Mouse (Mus musculus): Measurements from ENCODE around the gene Gcc1. TPM values are rescaled to one million over a fixed set of nuclear protein-coding genes. Genes with fewer than 3 reads are reported as not detected.

Gcc1 gene
- polyA plus RNA-seq, 1 experiment, result 15.4 TPM

GRCm38 (mm10) chr6:28450481-28450880, 22.3 kb upstream of the Gcc1 start:
- no peak overlapping the region for H3K4me3 ChIP-seq (ENCODE audit: insufficient read depth, low read length)
- H3K27ac ChIP-seq (ENCODE audit: insufficient read depth, low read length), result no peak overlapping the region
- TF ChIP-seq POLR2A (IDR thresholded peaks at IDR 0.05; ENCODE audit: low read depth, low read length) (no peak), CTCF (IDR thresholded peaks at IDR 0.05; ENCODE audit: borderline replicate concordance, insufficient read depth, low read length) (no peak)
- H3K4me1 ChIP-seq (ENCODE audit: control insufficient read depth, insufficient read depth, low read length), result no peaks in the 10 kb centered on the region

GRCm38 (mm10) chr6:28449253-28449652, 21.1 kb upstream of the Gcc1 start, which contains the start of gene Pax4:
Pax4 (minus strand) TSS chr6:28449353.
- TF ChIP-seq POLR2A (IDR thresholded peaks at IDR 0.05; ENCODE audit: low read depth, low read length), result no peak
- TF ChIP-seq CTCF (IDR thresholded peaks at IDR 0.05; ENCODE audit: borderline replicate concordance, insufficient read depth, low read length), result no peak
- Histone ChIP-seq H3K4me3 (ENCODE audit: insufficient read depth, low read length) (no peak within 1 kb of the TSS), H3K27ac (ENCODE audit: insufficient read depth, low read length) (no peak within 1 kb of the TSS), H3K4me1 (ENCODE audit: control insufficient read depth, insufficient read depth, low read length) (no peaks in the 10 kb centered on the region)

DNA sequence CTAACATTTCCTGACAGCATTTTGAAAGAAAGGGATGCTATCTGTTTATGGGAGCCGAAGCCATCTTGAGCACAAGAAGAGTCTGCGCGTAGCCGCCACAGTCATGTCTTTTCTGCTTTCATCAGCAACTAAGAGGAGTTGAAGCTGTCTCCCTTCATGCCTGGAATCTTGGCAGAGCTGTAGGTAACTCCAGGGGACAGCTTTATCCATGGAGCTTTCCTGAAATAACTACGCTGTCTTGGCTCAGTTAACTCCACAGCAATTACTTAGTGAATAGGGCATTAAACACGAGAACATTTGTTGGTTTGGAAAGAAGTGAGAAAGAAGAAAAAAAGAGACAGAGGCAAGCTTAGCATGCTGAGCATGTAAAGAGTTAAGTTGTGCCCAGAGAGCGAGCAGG, 19.7 kb upstream of the Gcc1 start:
- H3K4me1 ChIP-seq (ENCODE audit: control insufficient read depth, insufficient read depth, low read length), result no peaks in the 10 kb centered on the region
- no peak overlapping the region for H3K4me3 ChIP-seq (ENCODE audit: insufficient read depth, low read length)
- no peak for TF ChIP-seq CTCF (IDR thresholded peaks at IDR 0.05; ENCODE audit: borderline replicate concordance, insufficient read depth, low read length)
- TF ChIP-seq POLR2A (IDR thresholded peaks at IDR 0.05; ENCODE audit: low read depth, low read length), result no peak
- H3K27ac ChIP-seq (ENCODE audit: insufficient read depth, low read length), result no peak overlapping the region

DNA sequence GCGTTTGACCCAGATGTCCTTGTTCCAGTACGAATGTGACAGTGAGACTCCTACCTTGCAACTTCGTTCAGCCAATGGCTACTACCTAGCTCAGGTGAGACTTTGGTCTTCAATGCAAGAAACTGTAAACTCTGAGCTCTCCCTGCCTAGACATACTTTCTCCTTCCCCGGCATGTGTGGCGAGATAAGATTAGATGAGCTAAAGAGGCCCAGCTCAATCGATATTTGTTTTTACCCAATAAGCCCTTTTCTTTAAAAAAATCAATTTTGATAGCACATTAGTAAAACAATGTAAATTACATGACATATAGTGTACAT, 3.3 kb upstream of the Gcc1 start:
- Histone ChIP-seq H3K27ac (ENCODE audit: insufficient read depth, low read length) (no peak overlapping the region), H3K4me1 (ENCODE audit: control insufficient read depth, insufficient read depth, low read length) (no peaks in the 10 kb centered on the region), H3K4me3 (ENCODE audit: insufficient read depth, low read length) (no peak overlapping the region)
- no peak for TF ChIP-seq CTCF (IDR thresholded peaks at IDR 0.05; ENCODE audit: borderline replicate concordance, insufficient read depth, low read length)
- no peak for TF ChIP-seq POLR2A (IDR thresholded peaks at IDR 0.05; ENCODE audit: low read depth, low read length)

DNA sequence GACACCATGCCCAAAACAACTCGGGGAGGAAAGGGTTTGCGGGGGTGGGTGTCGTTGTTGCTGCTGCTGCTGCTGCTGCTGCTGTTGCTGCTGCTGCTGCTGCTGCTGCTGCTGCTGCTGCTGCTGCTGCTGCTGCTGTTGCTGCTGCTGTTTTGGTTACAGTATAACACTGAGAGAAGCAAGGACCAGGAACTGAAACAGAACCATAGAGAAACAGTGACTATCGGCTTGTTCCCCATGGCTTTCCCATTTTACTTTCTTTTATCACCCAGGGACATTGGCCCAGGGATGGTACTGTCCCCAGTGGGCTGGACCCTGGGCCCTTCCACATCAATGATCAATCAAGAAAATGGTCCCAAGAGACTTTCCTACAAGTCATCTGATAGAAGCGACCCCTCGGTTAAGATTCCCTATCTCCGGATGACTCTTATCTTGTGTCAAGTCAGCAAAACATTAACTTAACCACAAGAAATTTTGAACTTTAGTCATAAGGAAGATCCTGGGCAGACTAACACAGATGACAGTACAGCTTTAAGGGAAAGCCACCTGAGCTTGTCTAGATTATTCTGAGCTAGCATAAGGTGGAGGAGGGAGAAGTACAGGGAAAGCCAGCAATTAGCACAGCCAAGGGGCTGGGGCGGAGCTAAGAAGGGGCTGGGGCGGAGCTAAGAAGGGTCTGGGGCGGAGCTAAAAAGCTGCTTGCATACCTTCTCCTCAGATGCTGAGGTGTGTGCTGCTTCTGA, 2.8 kb upstream of the Gcc1 start:
- no peak overlapping the region for H3K27ac ChIP-seq (ENCODE audit: insufficient read depth, low read length)
- no peak for TF ChIP-seq CTCF (IDR thresholded peaks at IDR 0.05; ENCODE audit: borderline replicate concordance, insufficient read depth, low read length)
- no peak for TF ChIP-seq POLR2A (IDR thresholded peaks at IDR 0.05; ENCODE audit: low read depth, low read length)
- H3K4me1 ChIP-seq (ENCODE audit: control insufficient read depth, insufficient read depth, low read length), result no peaks in the 10 kb centered on the region
- H3K4me3 ChIP-seq (ENCODE audit: insufficient read depth, low read length), result no peak overlapping the region

DNA sequence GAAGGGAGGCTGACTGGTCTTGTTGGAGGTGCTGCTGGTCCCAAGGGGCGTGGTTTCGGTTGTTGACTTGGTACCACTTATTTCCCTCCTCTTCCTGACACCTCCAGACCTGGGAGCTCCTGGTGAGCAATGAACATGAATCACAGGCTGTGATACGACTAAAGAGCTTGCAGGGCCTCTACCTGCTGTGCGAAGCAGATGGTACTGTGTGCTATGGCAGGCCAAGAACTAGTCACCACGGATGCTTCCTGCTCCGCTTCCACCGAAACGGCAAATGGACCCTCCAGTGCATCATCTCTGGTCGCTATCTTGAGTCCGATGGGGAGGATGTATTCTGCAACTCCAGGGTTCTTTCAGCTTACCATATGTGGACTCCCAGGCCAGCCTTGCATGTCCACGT, 1.7 kb upstream of the Gcc1 start:
- TF ChIP-seq CTCF (IDR thresholded peaks at IDR 0.05; ENCODE audit: borderline replicate concordance, insufficient read depth, low read length) (no peak), POLR2A (IDR thresholded peaks at IDR 0.05; ENCODE audit: low read depth, low read length) (no peak)
- no peak overlapping the region for H3K4me3 ChIP-seq (ENCODE audit: insufficient read depth, low read length)
- H3K27ac ChIP-seq (ENCODE audit: insufficient read depth, low read length), result no peak overlapping the region
- 0 out of 2 replicates have a peak, but pooled peaks cover under 1% of the 10 kb centered on the region for H3K4me1 ChIP-seq (ENCODE audit: control insufficient read depth, insufficient read depth, low read length)

DNA sequence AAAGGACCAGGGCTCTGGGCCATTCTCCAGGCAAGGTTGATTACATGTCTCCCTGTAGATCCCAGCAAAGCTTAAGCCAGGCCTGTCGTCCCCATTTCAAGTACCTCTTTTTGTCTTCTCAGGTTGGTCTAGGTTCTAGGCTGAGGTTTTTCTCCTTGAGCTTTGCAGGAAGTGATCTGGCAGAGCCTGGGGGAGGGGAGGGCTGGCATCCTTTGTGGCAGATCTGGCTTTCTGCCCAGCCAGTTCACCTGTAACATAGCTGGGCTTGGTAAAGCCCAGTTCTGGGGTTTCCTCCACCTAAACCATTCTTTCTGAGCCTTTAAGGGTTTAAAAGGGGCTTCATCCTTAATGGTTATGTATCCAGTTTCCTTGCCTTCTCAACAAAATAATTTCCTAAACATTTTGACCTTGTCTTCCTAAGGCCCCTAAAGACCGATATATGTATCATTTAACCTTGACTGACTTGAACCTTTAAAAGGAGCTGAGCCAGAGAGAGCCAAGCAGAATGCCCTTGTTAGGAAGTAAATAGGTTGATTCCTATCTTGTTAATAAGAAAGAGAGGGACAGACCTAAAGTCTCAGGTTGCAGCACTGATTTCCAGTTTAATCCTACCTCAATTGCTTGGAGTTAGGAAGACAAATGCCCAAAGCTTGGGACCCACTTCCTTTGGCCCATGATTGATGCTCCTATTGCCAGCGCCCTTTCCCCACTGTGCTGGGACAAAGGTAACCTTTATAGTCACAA, 922 bp downstream of the Gcc1 start, which contains the start of gene Fscn3:
TSS of gene Fscn3 (plus strand) at position 694 of the 744 bp plus-strand sequence.
- Histone ChIP-seq H3K27ac (ENCODE audit: insufficient read depth, low read length) (no peak within 1 kb of the TSS), H3K4me3 (ENCODE audit: insufficient read depth, low read length) (no peak within 1 kb of the TSS), H3K4me1 (ENCODE audit: control insufficient read depth, insufficient read depth, low read length) (peaks cover 2% of the 10 kb centered on the region; the same call in 1 of the 2 replicates)
- TF ChIP-seq CTCF (IDR thresholded peaks at IDR 0.05; ENCODE audit: borderline replicate concordance, insufficient read depth, low read length) (no peak), POLR2A (IDR thresholded peaks at IDR 0.05; ENCODE audit: low read depth, low read length) (no peak)

- Histone ChIP-seq H3K4me1 (ENCODE audit: control insufficient read depth, insufficient read depth, low read length) (peaks cover 2% of the 10 kb centered on the region; the same call in 1 of the 2 replicates), H3K27ac (ENCODE audit: insufficient read depth, low read length) (no peak overlapping the region), H3K4me3 (ENCODE audit: insufficient read depth, low read length) (peak overlapping the region; percentile 90; the same call in 1 of the 2 replicates)
- TF ChIP-seq POLR2A (IDR thresholded peaks at IDR 0.05; ENCODE audit: low read depth, low read length) (no peak), CTCF (IDR thresholded peaks at IDR 0.05; ENCODE audit: borderline replicate concordance, insufficient read depth, low read length) (no peak)
Observed at GRCm38 (mm10) chr6:28425019-28425418, 3.2 kb downstream of the Gcc1 start.

DNA sequence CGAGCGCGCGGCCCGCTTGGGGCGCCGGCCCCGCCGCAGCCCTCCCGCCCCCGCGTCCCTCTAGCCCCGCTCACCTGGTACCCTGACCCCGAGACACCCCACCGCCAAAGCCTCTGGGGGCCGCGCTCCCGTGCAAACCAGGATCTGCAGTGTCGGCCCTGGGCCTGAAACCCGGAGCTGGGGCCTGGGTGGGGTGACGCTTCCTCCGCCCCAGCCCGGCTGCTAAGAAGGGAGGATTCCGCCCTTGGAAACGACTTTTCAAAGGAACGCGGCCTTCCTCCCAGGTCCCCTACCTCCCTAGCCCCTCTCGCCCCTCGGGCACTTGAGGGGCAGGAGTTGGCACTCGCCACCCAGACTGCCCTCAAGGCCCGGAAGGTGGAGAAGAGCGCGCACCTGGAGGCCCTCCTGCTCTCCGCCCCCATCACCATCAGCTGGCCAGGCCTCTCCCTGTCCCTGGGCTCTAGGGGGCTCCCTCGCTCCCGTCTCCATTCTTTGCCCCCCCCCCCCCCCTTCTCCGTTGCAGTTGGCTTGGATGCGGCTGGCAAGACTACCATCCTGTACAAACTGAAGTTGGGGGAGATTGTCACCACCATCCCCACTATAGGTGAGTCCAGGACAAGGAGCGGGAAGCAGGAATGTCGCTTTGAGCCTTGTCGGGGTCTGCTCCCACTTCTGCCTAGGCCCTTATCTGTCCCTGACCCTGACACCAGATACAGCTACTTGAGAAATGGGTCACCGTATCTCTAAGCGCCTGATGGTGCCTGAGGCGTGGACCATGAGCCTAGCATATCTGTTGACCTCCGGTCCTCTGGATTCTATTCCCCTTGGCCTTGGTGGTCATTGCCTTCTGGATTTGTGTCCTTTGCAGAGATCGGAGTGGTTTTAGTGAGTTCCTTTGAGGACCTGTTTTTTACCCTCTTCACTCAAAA, 4.2 kb downstream of the Gcc1 start:
- H3K4me3 ChIP-seq (ENCODE audit: insufficient read depth, low read length), result peak overlapping the region; percentile 90
- peaks cover 5% of the 10 kb centered on the region; the same call in 1 of the 2 replicates for H3K4me1 ChIP-seq (ENCODE audit: control insufficient read depth, insufficient read depth, low read length)
- peak; percentile 49 for TF ChIP-seq POLR2A (IDR thresholded peaks at IDR 0.05; ENCODE audit: low read depth, low read length)
- TF ChIP-seq CTCF (IDR thresholded peaks at IDR 0.05; ENCODE audit: borderline replicate concordance, insufficient read depth, low read length), result no peak
- peak overlapping the region; percentile 12; the same call in 1 of the 2 replicates for H3K27ac ChIP-seq (ENCODE audit: insufficient read depth, low read length)
